Mouse (Mus musculus): ENCODE results near the gene Cyp46a1.

DNA sequence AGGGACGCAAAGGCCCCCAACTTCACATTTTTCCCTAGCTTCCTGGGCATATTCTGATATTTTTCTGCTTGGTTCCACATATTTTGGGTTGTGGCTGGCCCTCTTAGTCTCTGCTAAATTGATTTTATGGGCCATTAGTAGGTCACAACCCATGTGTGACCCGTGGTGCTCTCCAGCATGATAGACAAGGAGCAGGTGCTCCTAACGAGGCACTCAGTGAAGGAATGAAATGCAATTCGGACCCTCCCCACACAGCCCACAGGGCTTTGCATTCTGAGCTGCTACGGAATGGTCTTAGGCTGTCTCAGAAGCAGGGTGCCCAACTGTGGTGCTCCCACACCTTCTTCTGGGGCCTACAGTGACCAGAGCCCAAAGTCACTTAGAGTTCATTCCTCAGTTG is 74.9 kb downstream of the Cyp46a1 start:
- TF ChIP-seq CTCF (conservative IDR thresholded peaks at IDR 0.05; ENCODE audit: low read length) (no peak), POU5F1 (IDR thresholded peaks at IDR 0.05; ENCODE audit: borderline replicate concordance, low read length) (no peak)
